Mouse (Mus musculus) thymus, postnatal 0 days (tissue): Measurements from ENCODE around the gene St7l. TPM values are rescaled to one million over a fixed set of nuclear protein-coding genes. Genes with fewer than 3 reads are reported as not detected.
A peak's percentile ranks its signal among the peaks of the same experiment; 100 is the strongest.
"Not testable (repeated sequence)": the region's sequence is repeated elsewhere in the genome, so short reads cannot be mapped to it uniquely, and the experiment has no call there.

Experiments used
- DNase-seq: peaks from one replicate; pipeline ENCODE4 v3.0.0-alpha.2; 2015; ENCODE audit warnings: low spot score
- polyA plus RNA-seq: library from polyadenylated mRNA; unstranded; fragments of >200 nt; fragmentation: Nextera tagmentation; extraction: Ambion mirVana; gene quantifications from 2 replicates; pipeline ENCODE4 v1.2.1, GENCODE M21; 2015

The St7l gene
- polyA plus RNA-seq = 27.0 and 31.7 TPM in 2 replicates

DNA sequence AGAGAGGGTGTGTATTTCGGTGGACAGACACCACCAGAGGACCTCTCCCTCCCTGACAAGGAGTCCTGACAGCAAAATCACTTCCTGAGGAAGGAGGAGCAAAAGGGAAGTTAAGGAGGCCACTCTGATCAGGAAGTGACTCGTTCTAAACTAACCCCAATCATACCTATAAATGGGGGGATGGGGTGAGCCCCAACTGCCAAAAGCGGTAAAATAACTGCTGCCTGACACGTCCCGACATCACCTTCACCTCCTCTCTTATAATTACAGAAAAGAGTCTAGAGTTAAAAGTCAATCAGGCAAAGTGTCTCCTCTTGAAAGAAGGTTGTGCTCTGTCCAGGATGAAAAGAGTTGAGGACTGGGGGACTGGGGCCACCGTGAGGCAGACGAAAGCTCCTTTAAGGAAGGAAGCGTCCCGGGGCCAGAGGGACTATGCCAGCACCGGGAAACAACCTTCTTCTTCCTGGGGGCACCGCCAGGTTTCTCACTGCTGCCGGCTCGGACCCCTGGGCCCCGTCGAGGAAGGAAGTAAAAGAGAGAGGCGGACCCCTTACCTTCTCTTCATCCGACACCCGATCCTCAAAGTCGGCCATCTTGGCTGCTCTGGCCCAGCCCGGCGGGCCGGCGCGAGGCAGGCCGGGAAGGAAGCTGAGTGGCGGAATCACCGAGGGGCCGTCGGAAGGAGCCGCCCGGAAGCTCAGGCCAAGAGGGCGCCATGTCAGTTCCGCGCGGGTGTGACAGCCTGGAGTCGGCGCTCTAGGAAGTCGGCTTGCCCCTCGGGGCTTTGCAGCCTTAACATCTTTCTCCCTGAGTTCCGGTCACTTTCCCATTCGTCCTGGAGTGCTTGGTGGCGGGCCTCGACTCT is at the start of gene St7l, which contains the start of gene Capza1:
Gene St7l, plus strand, starts transcription at position 220 of the 865 bp plus-strand sequence.
Gene Capza1, minus strand, starts transcription at position 720 of the 865 bp plus-strand sequence.
- DNase-seq = peak; percentile 89

DNA sequence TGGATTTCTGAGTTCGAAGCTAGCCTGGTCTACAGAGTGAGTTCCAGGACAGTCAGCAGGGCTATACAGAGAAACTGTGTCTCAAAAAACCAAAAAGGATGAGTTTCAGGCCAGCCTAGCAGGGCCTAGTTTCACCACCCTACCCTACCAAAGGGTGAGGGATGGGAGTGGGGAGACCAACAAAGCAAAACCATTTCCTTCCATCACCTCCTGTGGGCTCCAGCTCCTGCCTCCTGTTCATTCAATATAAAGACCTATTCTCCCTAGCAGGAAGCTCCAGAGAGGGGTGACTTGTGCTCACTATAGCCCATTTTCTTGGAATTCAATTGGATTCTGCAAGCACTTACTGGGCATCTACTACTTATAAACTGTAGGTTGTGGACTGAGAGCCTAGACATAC is 49.1 kb upstream of the St7l start:
- no peak for DNase-seq

DNA sequence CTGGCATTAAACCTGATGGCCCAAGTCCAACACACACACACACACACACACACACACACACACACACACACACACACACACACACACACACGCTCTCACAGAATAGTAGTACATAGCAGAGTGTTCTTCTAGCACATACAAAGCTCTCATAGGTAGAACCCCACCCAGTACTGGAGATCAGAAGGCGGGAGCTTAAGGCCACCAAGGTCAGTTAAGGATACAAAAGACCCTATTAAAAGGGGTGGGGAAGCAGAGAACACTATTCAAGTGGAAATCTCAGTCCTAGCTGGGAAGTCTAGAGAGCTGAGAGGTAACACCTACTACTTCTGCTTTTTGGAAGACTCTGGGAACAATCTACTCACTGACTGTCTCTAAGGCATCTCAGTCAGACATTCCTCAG is 48.5 kb upstream of the St7l start:
- no peak for DNase-seq

DNA sequence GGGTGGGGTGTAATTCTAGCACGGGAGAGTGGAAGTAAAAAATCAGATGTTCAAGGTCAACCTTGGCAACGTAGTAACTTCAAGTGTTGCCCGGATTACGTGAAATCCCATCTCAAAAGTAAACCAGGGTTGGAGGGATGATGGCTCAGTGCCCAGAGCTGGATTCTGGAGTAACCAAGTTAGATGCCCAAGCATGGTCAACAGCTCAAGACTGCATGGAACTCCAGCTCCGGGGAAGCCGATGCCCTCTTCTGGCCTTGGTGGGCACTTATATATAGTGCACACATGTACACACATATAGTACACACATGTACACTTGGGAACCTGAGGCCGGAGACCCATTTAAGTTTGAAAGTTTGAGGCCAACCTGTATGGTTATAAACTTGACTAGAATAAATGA is 47.7 kb upstream of the St7l start:
- DNase-seq = no peak

- peak; percentile 58 for DNase-seq
Observed at GRCm38 (mm10) chr3:104817481-104817990, 46.3 kb upstream of the St7l start.

- DNase-seq = peak; percentile 60
Observed at GRCm38 (mm10) chr3:104817991-104818748, 45.6 kb upstream of the St7l start, which contains the start of gene Mov10. Gene Mov10 (minus strand): TSS chr3:104818563.

DNA sequence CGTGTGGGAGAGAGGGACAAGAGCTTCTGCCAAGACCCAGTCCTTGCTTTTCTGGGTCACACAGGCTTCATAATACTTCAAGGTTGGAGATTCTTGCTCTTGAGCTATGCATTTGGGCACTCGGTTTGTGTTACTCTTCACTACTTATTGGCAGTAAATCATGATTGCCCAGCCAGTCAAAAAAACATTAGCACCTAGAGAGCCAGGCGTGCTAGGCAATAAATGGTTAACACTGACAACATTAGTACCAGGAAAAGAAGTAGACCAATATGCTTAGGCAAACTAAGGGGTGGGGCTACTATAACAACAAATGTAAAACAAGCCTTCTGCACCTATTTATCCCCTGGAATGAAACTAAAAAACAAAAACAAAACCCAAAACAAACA is 45.1 kb upstream of the St7l start:
- DNase-seq = no peak

DNA sequence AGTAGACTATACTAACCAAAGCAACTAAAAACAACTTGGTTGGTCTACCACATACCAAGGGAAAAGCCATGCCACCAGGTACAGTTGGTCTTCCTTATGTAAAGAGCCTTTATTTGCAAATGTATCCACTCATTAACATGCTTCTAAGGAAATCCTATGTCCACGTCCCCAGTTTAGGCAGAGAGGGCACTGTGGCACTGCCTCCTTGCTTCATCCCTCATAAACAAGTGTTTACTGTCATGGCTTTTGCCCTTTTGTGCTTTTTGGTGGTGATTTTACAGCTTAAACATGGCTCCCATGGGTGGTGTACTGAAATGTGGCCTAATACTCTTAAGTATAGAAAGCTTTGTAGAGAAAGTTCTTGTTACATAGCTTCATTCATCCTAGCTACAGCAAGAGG is 43.4 kb upstream of the St7l start:
- DNase-seq = no peak

GRCm38 (mm10) chr3:104822413-104822812 is 41.4 kb upstream of the St7l start:
- DNase-seq = no peak

DNA sequence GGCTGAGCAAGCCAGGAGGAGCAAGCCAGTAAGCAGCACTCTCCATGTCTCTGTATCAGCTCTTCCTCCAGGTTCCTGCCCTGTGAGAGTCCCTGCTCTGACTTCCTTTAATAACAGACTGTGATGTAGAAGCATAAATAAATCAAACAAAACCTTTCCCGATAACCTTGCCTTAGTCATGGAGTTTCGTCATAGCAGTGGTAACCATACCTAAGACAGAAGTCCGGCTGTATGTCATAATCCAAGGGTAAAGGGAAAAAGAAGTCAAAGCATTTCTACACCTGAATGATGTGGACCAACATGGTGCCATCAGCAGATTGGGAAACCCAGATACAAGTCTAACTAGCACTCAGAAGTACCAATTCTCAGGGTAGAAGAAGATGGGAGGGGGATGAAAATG is 28.0 kb upstream of the St7l start:
- DNase-seq = no peak

DNA sequence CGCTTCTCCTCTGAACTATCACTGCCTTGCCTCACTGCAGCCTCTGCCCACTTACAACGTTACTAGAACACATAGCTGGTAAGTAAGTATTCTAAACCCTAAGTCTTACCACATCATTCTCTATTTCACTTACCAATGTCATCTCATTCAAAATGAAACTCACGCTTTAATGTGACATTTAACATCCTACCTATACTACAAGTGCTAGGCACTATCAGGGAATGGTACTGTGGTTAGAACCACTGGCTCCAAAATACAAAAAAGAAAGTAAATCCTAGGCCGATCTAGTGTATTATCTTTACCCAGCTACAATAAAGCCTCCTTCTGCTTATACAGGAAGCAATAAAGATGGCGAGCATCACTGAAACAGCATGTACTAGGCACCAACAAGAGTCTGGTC is 22.8 kb upstream of the St7l start:
- DNase-seq = no peak

GRCm38 (mm10) chr3:104846601-104847000 is 17.2 kb upstream of the St7l start:
- DNase-seq = no peak

- DNase-seq = no peak
Observed at GRCm38 (mm10) chr3:104854465-104854864, 9.3 kb upstream of the St7l start.

- DNase-seq = no peak
Observed at GRCm38 (mm10) chr3:104854866-104855265, 8.9 kb upstream of the St7l start.

DNA sequence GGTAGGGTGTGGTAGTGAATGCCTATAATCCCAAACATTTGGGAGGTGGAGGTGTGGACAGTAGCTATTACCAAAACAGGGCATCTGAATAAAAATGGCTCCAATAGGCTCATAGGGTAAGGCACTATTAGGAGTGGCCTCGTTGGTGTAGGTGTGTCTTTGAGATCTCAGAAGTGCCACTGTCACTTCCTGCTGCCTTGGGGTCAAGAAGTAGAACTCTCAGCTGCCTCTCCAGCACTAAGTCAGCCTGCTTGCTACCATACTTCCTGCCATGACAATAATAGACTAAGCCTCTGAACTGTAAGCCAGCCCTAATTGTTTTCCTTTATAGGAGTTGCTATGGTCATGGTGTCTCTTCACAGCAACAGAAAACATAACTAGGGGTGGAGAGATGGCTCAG is 7.7 kb upstream of the St7l start:
- DNase-seq = peak; percentile 20

- DNase-seq = no peak
Observed at GRCm38 (mm10) chr3:104858560-104858959, 5.2 kb upstream of the St7l start.

DNA sequence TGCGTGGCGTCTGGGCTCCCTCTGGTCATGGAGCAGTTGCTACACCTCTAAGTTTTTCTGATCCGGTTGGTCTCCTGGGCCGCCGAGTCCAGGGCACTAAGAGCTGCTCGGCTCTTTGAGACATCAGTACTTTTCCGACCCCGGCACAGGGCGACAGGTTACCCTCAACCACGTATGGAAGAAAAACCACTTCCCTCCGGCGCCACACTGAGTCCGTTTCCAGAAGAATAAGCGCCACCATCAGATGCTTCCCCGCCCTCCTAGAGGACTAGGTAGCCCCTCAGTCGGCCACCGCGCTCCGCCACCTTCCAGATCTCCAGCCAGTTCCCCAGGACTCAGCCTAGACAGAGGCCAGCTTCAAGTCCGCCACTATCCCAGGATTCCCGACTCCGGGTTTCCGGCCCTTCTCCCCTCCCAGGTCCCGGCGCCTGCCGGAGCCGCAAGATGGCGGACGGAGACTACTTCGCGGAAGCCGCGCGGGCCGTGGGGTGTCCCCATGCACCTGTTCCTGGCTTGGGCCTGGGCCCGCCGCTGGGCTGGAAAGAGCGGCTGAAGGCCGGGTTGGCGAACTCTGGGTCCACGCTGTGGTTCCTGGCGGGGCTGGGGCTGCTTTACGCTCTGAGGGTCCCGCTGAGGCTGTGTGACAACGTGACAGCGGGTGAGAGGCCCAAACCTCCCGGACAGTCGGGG is 991 bp downstream of the St7l start:
- peak; percentile 80 for DNase-seq

- DNase-seq = no peak
Observed at GRCm38 (mm10) chr3:104865341-104865788, 1.6 kb downstream of the St7l start.

DNA sequence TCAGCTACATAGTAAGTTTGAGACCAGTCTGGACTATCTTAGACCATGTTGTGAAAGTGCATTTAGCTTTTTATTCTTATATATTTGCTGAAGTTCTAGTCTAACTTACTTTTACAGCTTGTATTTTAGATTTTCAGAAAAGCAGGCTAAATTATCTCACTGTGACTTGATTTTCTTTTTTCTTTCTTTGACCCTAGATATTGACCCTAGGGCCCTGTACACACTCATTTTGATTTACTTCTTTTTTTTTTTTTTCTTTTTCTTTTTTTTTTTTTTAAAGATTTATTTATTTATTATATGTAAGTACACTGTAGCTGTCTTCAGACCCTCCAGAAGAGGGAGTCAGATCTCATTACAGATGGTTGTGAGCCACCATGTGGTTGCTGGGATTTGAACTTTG is 2.9 kb downstream of the St7l start:
- not testable (repeated sequence) for DNase-seq

GRCm38 (mm10) chr3:104869611-104870010 is 5.8 kb downstream of the St7l start:
- DNase-seq = no peak

DNA sequence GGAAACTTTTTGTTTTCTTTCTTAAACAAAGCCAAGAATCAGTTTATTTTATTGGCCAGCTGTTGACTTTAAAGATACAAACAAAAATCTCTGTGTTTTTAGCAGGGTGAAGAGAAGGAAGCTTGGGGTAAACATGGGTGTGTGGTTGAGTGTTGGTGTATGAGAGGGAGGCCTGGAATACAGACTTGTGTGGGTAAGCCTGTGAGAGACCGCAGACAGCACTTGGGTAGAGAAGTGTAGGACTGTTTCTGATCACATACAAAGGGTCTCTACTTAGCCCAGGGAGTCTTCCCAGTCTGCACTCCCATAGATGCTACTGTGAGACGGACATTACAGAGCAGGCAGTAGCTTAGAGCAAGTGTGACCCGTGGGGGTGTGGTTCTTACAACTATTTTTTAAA is 24.8 kb downstream of the St7l start:
- DNase-seq = no peak
